Mouse (Mus musculus) bone marrow macrophage, adult 2 months (primary cell): ENCODE data around the gene Fcamr. TPM values are rescaled to one million over a fixed set of nuclear protein-coding genes. Genes with fewer than 3 reads are reported as not detected.

ENCODE experiments used
- H3K27ac ChIP-seq: 2 replicates; pipeline ENCODE4 v1.5.1; 2012; ENCODE audit warnings: low read depth, low read length; ENCODE audit not compliant: insufficient read depth
- H3K4me1 ChIP-seq: 2 replicates; pipeline ENCODE4 v1.6.1; 2012; ENCODE audit warnings: low read length; ENCODE audit not compliant: control insufficient read depth, insufficient read depth
- H3K4me3 ChIP-seq: 2 replicates; pipeline ENCODE4 v1.5.1; 2012; ENCODE audit warnings: mild to moderate bottlenecking, low read length, moderate library complexity; ENCODE audit not compliant: insufficient read depth
- CTCF ChIP-seq: IDR thresholded peaks from 2 replicates; pipeline ENCODE4 v1.5.1; 2012; ENCODE audit warnings: low read depth, mild to moderate bottlenecking, low read length, moderate library complexity
- POLR2A ChIP-seq: IDR thresholded peaks from 2 replicates; pipeline ENCODE4 v1.6.1; 2012; ENCODE audit warnings: mild to moderate bottlenecking, low read depth, low read length, borderline replicate concordance
- polyA plus RNA-seq: library from polyadenylated mRNA; stranded (reverse); fragments of >200 nt; gene quantifications from 2 replicates; pipeline ENCODE4 v1.2.4, GENCODE M21; 2012; ENCODE audit not compliant: missing spikeins, insufficient read depth, insufficient read length

Fcamr gene
- polyA plus RNA-seq, 1 experiment: not detected

- Histone ChIP-seq H3K4me1 (no peaks in the 10 kb centered on the region), H3K27ac (no peak overlapping the region), H3K4me3 (no peak overlapping the region)
- TF ChIP-seq POLR2A (no peak), CTCF (no peak)
Observed at GRCm38 (mm10) chr1:130849530-130850214, 49.0 kb downstream of the Fcamr start.

GRCm38 (mm10) chr1:130850405-130850804, 49.7 kb downstream of the Fcamr start:
- Histone ChIP-seq H3K4me3 (no peak overlapping the region), H3K27ac (no peak overlapping the region), H3K4me1 (no peaks in the 10 kb centered on the region)
- TF ChIP-seq POLR2A: no peak
- TF ChIP-seq CTCF: no peak

GRCm38 (mm10) chr1:130854819-130855218, 54.1 kb downstream of the Fcamr start:
- H3K4me3 ChIP-seq: no peak overlapping the region
- no peak overlapping the region for H3K27ac ChIP-seq
- TF ChIP-seq POLR2A (no peak), CTCF (no peak)
- H3K4me1 ChIP-seq: no peaks in the 10 kb centered on the region

GRCm38 (mm10) chr1:130855723-130856122, 55.0 kb downstream of the Fcamr start:
- Histone ChIP-seq H3K4me1 (no peaks in the 10 kb centered on the region), H3K4me3 (no peak overlapping the region), H3K27ac (no peak overlapping the region)
- no peak for TF ChIP-seq CTCF
- TF ChIP-seq POLR2A: no peak

- no peak overlapping the region for H3K4me3 ChIP-seq
- H3K27ac ChIP-seq: no peak overlapping the region
- H3K4me1 ChIP-seq: no peaks in the 10 kb centered on the region
- TF ChIP-seq POLR2A (no peak), CTCF (no peak)
Observed at GRCm38 (mm10) chr1:130857456-130857855, 56.8 kb downstream of the Fcamr start.

- Histone ChIP-seq H3K27ac (no peak overlapping the region), H3K4me3 (no peak overlapping the region), H3K4me1 (no peaks in the 10 kb centered on the region)
- TF ChIP-seq POLR2A (no peak), CTCF (no peak)
Observed at GRCm38 (mm10) chr1:130864238-130864637, 63.5 kb downstream of the Fcamr start.

Other genes with a start within 250 kb of the Fcamr start
- gene Zp3r, start 171.3 kb upstream of the Fcamr start, polyA plus RNA-seq: not detected in 2 replicates
- gene C4bp, start 139.3 kb upstream of the Fcamr start, polyA plus RNA-seq: not detected in 2 replicates
- not detected in 2 replicates for gene Gm29427, start 85.1 kb upstream of the Fcamr start, polyA plus RNA-seq
- gene Yod1, start 83.6 kb upstream of the Fcamr start, polyA plus RNA-seq: 8.4 and 9.4 TPM in 2 replicates
- 13.9 and 15.0 TPM in 2 replicates for gene Pfkfb2, start 71.6 kb upstream of the Fcamr start, polyA plus RNA-seq
- 0.66 and 1.0 TPM in 2 replicates for gene AA986860, start 68.9 kb upstream of the Fcamr start, polyA plus RNA-seq
- not detected in 2 replicates for gene Pigr, start 25.8 kb downstream of the Fcamr start, polyA plus RNA-seq
- not detected in 2 replicates for gene Fcmr, start 64.8 kb downstream of the Fcamr start, polyA plus RNA-seq
- gene Il24, start 86.6 kb downstream of the Fcamr start, polyA plus RNA-seq: not detected in 2 replicates
- gene Il20, start 110.5 kb downstream of the Fcamr start, polyA plus RNA-seq: not detected in 2 replicates
- not detected in 2 replicates for gene Il19, start 139.2 kb downstream of the Fcamr start, polyA plus RNA-seq
- gene Il10, start 218.9 kb downstream of the Fcamr start, polyA plus RNA-seq: 25.6 and 30.6 TPM in 2 replicates